Mouse (Mus musculus) embryonic fibroblast, embryonic 13.5 days (primary cell): ENCODE measurements around the gene Slc25a20. TPM values are rescaled to one million over a fixed set of nuclear protein-coding genes. Genes with fewer than 3 reads are reported as not detected.

Experiments used
- H3K27ac ChIP-seq: 2 replicates; pipeline ENCODE4 v1.5.1; 2012; ENCODE audit warnings: low read length, control low read depth, inconsistent platforms; ENCODE audit not compliant: insufficient read depth
- H3K4me1 ChIP-seq: 2 replicates; pipeline ENCODE4 v1.6.1; 2011; ENCODE audit warnings: low read length; ENCODE audit not compliant: control insufficient read depth, insufficient read depth
- H3K4me3 ChIP-seq: 2 replicates; pipeline ENCODE4 v1.5.1; 2011; ENCODE audit warnings: mild to moderate bottlenecking, control low read depth, low read length; ENCODE audit not compliant: insufficient read depth
- CTCF ChIP-seq: IDR thresholded peaks from 2 replicates; pipeline ENCODE4 v1.5.1; 2011; ENCODE audit warnings: mild to moderate bottlenecking, control low read depth, low read length, moderate library complexity, borderline replicate concordance; ENCODE audit not compliant: insufficient read depth
- POLR2A ChIP-seq: IDR thresholded peaks from 2 replicates; pipeline ENCODE4 v1.6.1; 2011; ENCODE audit warnings: low read depth, mild to moderate bottlenecking, control low read depth, low read length, moderate library complexity
- polyA plus RNA-seq: library from polyadenylated mRNA; stranded (reverse); fragments of >200 nt; gene quantifications from 2 replicates; pipeline ENCODE4 v1.2.4, GENCODE M21; 2011; ENCODE audit warnings: low read depth; ENCODE audit not compliant: missing spikeins, insufficient read length

Slc25a20 gene
- polyA plus RNA-seq, 1 experiment = 35.0 TPM

- peak overlapping the region; percentile 55 for H3K27ac ChIP-seq
- peaks cover 8% of the 10 kb centered on the region for H3K4me1 ChIP-seq
- H3K4me3 ChIP-seq = peak overlapping the region; percentile 62
- TF ChIP-seq CTCF (no peak), POLR2A (no peak)
Measured at GRCm38 (mm10) chr9:108693946-108694345, 32.1 kb downstream of the Slc25a20 start.

- Histone ChIP-seq H3K27ac (peak overlapping the region; percentile 55; the same call in 1 of the 2 replicates), H3K4me3 (no peak overlapping the region), H3K4me1 (peaks cover 8% of the 10 kb centered on the region)
- TF ChIP-seq POLR2A = no peak
- TF ChIP-seq CTCF = no peak
Measured at GRCm38 (mm10) chr9:108694533-108694932, 32.6 kb downstream of the Slc25a20 start.

GRCm38 (mm10) chr9:108702476-108702875, 40.6 kb downstream of the Slc25a20 start:
- Histone ChIP-seq H3K27ac (no peak overlapping the region), H3K4me3 (no peak overlapping the region), H3K4me1 (peaks cover 2% of the 10 kb centered on the region; the same call in 1 of the 2 replicates)
- TF ChIP-seq POLR2A (no peak), CTCF (no peak)

GRCm38 (mm10) chr9:108703373-108704110, 41.7 kb downstream of the Slc25a20 start:
- H3K27ac ChIP-seq = no peak overlapping the region
- no peak for TF ChIP-seq CTCF
- TF ChIP-seq POLR2A = no peak
- H3K4me3 ChIP-seq = no peak overlapping the region
- H3K4me1 ChIP-seq = peaks cover 2% of the 10 kb centered on the region; the same call in 1 of the 2 replicates

- TF ChIP-seq POLR2A (no peak), CTCF (no peak)
- Histone ChIP-seq H3K4me3 (no peak overlapping the region), H3K27ac (no peak overlapping the region), H3K4me1 (peaks cover 2% of the 10 kb centered on the region; the same call in 1 of the 2 replicates)
Measured at GRCm38 (mm10) chr9:108704591-108704990, 42.7 kb downstream of the Slc25a20 start.

- Histone ChIP-seq H3K4me1 (peaks cover 2% of the 10 kb centered on the region; the same call in 1 of the 2 replicates), H3K4me3 (no peak overlapping the region), H3K27ac (no peak overlapping the region)
- TF ChIP-seq CTCF = no peak
- TF ChIP-seq POLR2A = no peak
Measured at GRCm38 (mm10) chr9:108707212-108707611, 45.3 kb downstream of the Slc25a20 start.

GRCm38 (mm10) chr9:108708833-108709232, 46.9 kb downstream of the Slc25a20 start:
- H3K27ac ChIP-seq = no peak overlapping the region
- H3K4me3 ChIP-seq = no peak overlapping the region
- TF ChIP-seq CTCF (no peak), POLR2A (no peak)

GRCm38 (mm10) chr9:108710767-108711166, 48.9 kb downstream of the Slc25a20 start:
- no peak overlapping the region for H3K27ac ChIP-seq
- H3K4me1 ChIP-seq = no peaks in the 10 kb centered on the region
- TF ChIP-seq CTCF (no peak), POLR2A (no peak)
- H3K4me3 ChIP-seq = no peak overlapping the region

More at GRCm38 (mm10) chr9:108708833-108709232, 46.9 kb downstream of the Slc25a20 start:
- peaks cover 2% of the 10 kb centered on the region; the same call in 1 of the 2 replicates for H3K4me1 ChIP-seq

- TF ChIP-seq POLR2A (no peak), CTCF (no peak)
- H3K27ac ChIP-seq = no peak overlapping the region
- no peak overlapping the region for H3K4me3 ChIP-seq
- H3K4me1 ChIP-seq = no peaks in the 10 kb centered on the region
Measured at GRCm38 (mm10) chr9:108716199-108716598, 54.3 kb downstream of the Slc25a20 start.

GRCm38 (mm10) chr9:108723751-108724150, 61.9 kb downstream of the Slc25a20 start:
- Histone ChIP-seq H3K27ac (no peak overlapping the region), H3K4me1 (no peaks in the 10 kb centered on the region), H3K4me3 (no peak overlapping the region)
- TF ChIP-seq CTCF = no peak
- TF ChIP-seq POLR2A = no peak

GRCm38 (mm10) chr9:108726116-108726515, 64.2 kb downstream of the Slc25a20 start:
- no peak overlapping the region for H3K4me3 ChIP-seq
- no peak overlapping the region for H3K27ac ChIP-seq
- H3K4me1 ChIP-seq = no peaks in the 10 kb centered on the region
- TF ChIP-seq POLR2A (no peak), CTCF (no peak)
